Mouse (Mus musculus) lung, postnatal 25 days (tissue): ENCODE measurements around the gene Prm1.
A peak's percentile ranks its signal among the peaks of the same experiment; 100 is the strongest.
"Not testable (repeated sequence)": the region's sequence is repeated elsewhere in the genome, so short reads cannot be mapped to it uniquely, and the experiment has no call there.

Source experiments
- DNase-seq: peaks from one replicate; pipeline ENCODE4 v3.0.0; 2022; ENCODE audit warnings: low spot score

Gene Prm1

GRCm38 (mm10) chr16:10824536-10824935 lies 18.9 kb upstream of the Prm1 start:
- no peak for DNase-seq

GRCm38 (mm10) chr16:10821387-10821786 lies 15.7 kb upstream of the Prm1 start:
- DNase-seq: no peak

DNA sequence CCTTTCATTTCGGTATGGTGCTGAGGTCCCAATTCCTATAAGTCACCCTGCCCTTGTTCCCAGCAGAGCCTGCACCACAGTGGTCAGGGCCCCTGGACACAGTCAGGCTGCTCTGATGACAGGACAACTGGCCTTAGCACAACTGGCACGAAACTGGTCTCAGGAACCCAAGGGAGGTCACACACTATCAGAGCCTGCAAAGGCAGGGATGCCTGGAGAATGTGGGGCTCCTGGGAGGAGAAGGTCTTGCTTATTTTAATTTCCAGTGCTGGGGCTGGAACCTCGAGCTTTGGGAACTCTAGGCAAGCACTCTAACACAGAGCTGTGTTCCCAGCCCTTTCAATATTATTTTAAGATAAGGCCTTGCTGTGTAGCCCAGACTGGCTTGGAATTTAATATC lies 14.3 kb upstream of the Prm1 start:
- no peak for DNase-seq

GRCm38 (mm10) chr16:10818579-10819135 lies 13.0 kb upstream of the Prm1 start:
- DNase-seq: no peak

DNA sequence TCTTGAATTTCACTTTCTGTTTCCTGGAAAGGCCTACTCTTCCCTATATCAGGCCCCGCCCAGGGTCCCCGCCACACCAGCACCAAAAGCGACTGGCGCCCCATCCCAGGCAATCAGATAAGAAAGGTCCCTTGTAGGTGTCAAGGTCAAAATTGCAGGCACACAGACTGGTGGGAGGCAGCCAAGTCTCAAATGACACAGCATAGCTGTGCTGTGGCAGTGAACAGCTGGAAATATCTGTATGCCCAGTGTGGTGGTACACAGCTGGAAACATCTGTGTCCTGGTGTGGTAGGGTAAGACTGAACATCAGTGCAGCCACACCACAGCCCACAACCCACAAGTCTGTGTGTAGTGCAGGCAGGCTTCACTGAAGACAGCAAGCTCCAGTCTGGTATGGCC lies 9.2 kb upstream of the Prm1 start:
- DNase-seq: peak; percentile 18

DNA sequence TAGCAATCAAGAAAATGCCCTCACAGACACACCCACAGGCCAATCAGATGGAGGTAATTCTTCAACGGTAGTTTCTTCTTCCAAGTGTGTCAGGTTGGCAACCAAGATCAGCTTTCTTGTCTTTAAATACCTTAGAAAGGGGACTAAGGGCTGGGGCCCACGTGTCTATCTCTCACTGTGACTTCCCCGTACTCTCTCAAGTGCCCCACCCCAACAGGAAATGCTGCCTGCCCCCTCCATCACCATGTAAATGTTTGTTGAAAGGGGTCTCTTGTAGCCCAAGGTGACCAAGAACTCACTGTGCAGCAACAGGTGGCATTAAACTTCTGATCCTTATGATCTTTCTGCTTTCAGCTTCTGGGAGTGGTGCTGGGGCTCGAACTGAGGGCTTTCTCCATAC lies 8.1 kb upstream of the Prm1 start:
- no peak for DNase-seq

- no peak for DNase-seq
Measured at GRCm38 (mm10) chr16:10812865-10813371, 7.3 kb upstream of the Prm1 start, which contains the start of gene Gm11172. Gm11172 (plus strand) TSS chr16:10812915.

DNA sequence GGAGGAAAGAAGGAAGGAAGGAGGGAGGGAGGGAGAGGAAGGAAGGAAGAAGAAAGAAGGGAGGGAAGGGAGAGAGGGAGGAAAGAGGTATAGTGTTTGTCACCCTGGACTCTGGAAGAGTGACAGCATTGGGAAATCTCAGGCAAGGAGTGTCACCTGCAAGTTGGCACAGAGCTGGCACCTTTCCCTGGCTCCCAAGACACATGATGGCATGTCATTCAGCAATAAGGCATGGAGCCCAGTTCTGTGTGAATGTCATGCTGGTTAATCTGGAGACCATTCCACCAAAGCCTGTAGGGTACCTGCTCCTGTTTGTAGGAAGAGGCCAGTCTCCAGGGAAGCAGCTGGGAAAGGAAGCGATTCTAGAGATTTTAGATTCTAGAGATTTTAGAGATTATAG lies 4.7 kb upstream of the Prm1 start:
- no peak for DNase-seq

DNA sequence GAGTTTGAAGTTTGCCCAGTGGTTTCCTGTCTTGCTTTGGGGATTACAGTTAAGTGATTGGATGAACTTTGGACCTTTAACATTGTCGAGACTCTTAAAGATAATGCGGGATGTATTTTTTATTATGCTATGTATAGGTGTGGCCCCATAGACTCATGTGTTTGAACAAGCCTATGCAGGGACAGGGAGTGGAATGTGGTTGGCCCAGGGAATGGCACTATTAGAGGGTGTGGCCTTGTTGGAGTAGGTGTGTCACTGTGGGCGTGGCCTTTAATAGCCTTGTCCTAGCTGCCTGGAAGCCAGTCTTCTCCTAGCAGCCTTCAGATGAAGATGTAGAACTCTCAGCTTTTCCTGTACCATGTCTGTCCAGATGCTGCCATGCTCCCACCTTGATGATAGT lies 3.2 kb downstream of the Prm1 start:
- DNase-seq: not testable (repeated sequence)

GRCm38 (mm10) chr16:10796034-10796433 lies 9.6 kb downstream of the Prm1 start, which contains the start of gene Prm2:
Prm2 (minus strand) TSS chr16:10796134.
- no peak for DNase-seq

GRCm38 (mm10) chr16:10790702-10791101 lies 14.9 kb downstream of the Prm1 start, which contains the start of gene Prm3:
Prm3 (minus strand) TSS chr16:10790914.
- no peak for DNase-seq

GRCm38 (mm10) chr16:10788866-10789265 lies 16.8 kb downstream of the Prm1 start:
- no peak for DNase-seq

DNA sequence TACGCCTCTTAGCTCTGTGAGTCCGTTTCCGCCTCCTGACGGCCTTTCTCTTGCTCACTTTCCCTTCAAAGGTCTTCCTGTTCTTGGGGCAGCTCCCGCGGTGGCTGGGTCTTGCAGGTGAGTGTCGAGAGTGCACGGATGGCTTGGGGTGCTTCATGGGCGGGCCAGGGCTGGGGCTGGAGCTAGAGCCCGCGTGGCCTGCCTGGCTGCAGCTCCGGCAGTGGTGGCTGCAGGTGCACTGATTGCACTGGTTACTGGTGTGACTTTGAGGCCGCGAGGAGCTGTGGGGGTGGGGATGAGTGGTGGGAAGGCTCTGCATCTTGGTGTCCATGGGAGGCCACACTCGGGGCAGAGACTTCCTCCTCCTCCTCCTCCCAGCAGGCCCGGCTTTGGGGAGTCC lies 17.4 kb downstream of the Prm1 start, which contains the start of gene Tnp2:
Gene Tnp2 (minus strand): TSS at position 390 of the 400 bp plus-strand sequence.
- no peak for DNase-seq

- DNase-seq: no peak
Measured at GRCm38 (mm10) chr16:10787548-10788058, 18.0 kb downstream of the Prm1 start.

DNA sequence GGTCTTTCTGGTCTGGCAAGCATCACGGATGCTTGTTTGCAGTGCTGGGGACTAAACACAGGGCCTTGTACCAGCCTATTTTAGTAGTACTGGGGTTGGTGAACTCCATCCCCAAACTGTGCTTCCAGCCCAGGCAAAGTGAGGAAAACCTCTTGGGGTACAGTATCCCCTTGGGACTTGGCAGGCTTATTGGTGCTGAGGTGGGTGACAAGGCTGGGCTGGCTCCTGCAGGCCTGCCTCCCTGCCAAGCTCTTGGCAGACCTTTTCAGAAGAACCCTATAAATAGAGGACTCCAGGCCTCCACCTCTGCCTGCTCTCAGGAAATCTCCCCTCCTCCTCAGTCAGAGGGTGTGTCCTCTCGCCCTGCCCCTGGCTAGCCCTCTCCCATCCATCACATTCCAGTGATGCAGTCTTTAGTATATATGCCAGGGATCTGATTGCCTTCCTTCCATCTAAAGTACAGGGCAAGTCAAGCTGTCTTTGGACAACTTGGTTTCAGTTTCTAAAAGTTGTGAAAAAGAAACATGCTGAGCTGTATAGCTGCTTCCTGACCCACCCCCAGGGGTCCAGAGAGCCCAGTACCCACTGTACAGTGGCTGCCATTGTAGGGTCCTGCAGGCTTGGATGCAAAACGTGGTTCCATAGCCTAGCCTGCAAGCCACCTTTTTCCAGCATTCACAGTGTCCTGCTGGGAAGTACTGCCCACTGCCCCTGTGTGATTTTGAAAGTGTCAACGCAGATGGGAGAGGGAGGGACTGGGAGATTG lies 18.7 kb downstream of the Prm1 start:
- no peak for DNase-seq

DNA sequence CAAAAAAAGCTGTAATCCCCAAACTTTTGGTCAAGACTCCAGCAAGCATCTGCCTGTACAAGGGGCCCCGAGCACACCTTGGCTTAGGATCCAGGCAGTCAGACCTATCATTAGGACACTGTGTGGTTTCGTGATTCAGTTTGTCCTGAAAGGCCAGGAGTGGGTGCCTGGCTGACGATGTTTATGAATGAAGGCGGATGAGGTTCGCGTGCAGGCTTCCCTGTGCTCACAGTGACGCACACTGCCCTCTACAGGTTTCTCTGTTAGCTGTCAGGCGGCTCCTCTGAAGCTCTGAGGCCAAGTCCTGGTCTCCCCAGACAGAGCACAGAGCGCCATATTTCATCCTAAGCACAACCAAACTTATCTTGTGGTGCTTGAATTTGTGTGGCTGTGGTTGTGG lies 19.4 kb downstream of the Prm1 start:
- peak; percentile 90 for DNase-seq

- DNase-seq: peak; percentile 89
Measured at GRCm38 (mm10) chr16:10785371-10786231, 20.0 kb downstream of the Prm1 start, which contains the start of gene Socs1. Socs1 (minus strand) TSS chr16:10785536.

- DNase-seq: peak; percentile 92
Measured at GRCm38 (mm10) chr16:10784793-10785370, 20.8 kb downstream of the Prm1 start.

DNA sequence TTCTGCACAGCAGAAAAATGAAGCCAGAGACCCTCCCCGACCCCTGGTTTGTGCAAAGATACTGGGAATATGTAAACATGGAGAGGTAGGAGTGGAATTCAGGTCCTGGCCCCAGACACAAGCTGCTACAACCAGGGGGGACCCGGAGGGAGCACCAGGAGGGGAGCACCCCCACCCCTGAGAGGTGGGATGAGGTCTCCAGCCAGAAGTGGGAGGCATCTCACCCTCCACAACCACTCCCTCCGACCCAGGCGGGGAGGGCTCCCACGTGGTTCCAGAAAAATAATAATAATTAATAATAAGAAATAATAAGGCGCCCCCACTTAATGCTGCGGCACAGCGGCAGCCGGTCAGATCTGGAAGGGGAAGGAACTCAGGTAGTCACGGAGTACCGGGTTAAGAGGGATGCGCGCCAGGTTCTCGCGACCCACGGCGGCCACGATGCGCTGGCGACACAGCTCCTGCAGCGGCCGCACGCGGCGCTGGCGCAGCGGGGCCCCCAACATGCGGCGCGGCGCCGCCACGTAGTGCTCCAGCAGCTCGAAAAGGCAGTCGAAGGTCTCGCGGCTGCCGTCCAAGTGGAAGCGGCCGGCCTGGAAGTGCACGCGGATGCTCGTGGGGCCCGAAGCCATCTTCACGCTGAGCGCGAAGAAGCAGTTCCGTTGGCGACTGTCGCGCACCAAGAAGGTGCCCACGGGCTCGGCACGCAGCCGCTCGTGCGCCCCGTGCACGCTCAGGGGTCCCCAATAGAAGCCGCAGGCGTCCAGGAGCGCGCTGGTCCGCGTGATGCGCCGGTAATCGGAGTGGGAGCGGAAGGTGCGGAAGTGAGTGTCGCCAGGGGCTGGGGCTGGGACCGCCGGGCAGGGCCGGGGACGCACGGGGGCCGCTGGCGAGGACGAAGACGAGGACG lies 21.5 kb downstream of the Prm1 start:
- DNase-seq: no peak

- DNase-seq: no peak
Measured at GRCm38 (mm10) chr16:10783451-10783850, 22.2 kb downstream of the Prm1 start.

DNA sequence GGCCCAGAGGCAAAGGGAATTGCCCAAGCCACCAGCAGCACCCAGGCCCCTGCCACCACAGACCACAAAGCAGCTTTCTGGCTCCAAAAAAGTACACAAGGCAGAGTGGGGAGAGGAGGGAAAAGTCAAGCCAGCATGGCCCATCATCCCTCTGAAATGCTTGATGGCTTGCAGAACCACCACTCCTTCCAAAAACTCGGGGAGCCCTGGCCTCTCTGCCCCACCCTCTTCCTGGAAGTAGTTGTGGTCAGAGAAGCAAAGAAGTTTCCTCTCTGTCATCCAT lies 22.5 kb downstream of the Prm1 start:
- no peak for DNase-seq
